Mouse (Mus musculus) G1E (cell line): Measurements from ENCODE around the gene Palm.

Experiments used
- CTCF ChIP-seq: IDR thresholded peaks from 2 replicates; pipeline ENCODE4 v1.5.1; 2012; ENCODE audit warnings: low read depth, low read length, inconsistent platforms, mixed read lengths
- GATA1 ChIP-seq: IDR thresholded peaks from 2 replicates; pipeline ENCODE4 v1.6.1; 2012; ENCODE audit warnings: borderline replicate concordance, low read length, inconsistent platforms, mixed read lengths
- TAL1 ChIP-seq: conservative IDR thresholded peaks from 2 replicates; pipeline ENCODE4 v1.6.1; 2012; ENCODE audit warnings: low read depth, low read length, inconsistent platforms, mixed read lengths

GRCm38 (mm10) chr10:79806972-79807371 lies 13.6 kb downstream of the Palm start:
- TF ChIP-seq CTCF: no peak
- no peak for TF ChIP-seq TAL1
- no peak for TF ChIP-seq GATA1
